Mouse (Mus musculus) midbrain, embryonic 15.5 days (tissue): ENCODE results near the gene Ugt2a1. TPM values are rescaled to one million over a fixed set of nuclear protein-coding genes. Genes with fewer than 3 reads are reported as not detected.
"Not testable (repeated sequence)": the region's sequence is repeated elsewhere in the genome, so short reads cannot be mapped to it uniquely, and the experiment has no call there.

Experiments
- ATAC-seq: fragments of 200-750 bp; cut with Nextera tagmentation; replicated peaks from 2 replicates; pipeline ENCODE4 v1.8.0; 2017; ENCODE audit warnings: moderate TSS enrichment
- H3K27ac ChIP-seq: fragments of 300-500 bp; sonication (generic); 2 replicates; pipeline ENCODE4 v1.5.1; 2015; ENCODE audit warnings: mild to moderate bottlenecking, inconsistent platforms
- H3K27me3 ChIP-seq: fragments of 300-500 bp; sonication (generic); replicated peaks from 2 replicates; pipeline ENCODE4 v1.6.1; 2015; ENCODE audit warnings: inconsistent platforms
- H3K36me3 ChIP-seq: fragments of 300-500 bp; sonication (generic); replicated peaks from 2 replicates; pipeline ENCODE4 v1.6.1; 2015; ENCODE audit warnings: inconsistent platforms
- H3K4me1 ChIP-seq: fragments of 300-500 bp; sonication (generic); 2 replicates; pipeline ENCODE4 v1.6.1; 2015; ENCODE audit warnings: inconsistent platforms
- H3K4me2 ChIP-seq: fragments of 300-500 bp; sonication (generic); 2 replicates; pipeline ENCODE4 v1.6.1; 2015; ENCODE audit warnings: inconsistent platforms, mild to moderate bottlenecking, moderate library complexity
- H3K4me3 ChIP-seq: fragments of 300-500 bp; sonication (generic); 2 replicates; pipeline ENCODE4 v1.5.1; 2015; ENCODE audit warnings: mild to moderate bottlenecking, inconsistent platforms
- H3K9ac ChIP-seq: fragments of 300-500 bp; sonication (generic); 2 replicates; pipeline ENCODE4 v1.6.1; 2015; ENCODE audit warnings: mild to moderate bottlenecking, inconsistent platforms
- H3K9me3 ChIP-seq: fragments of 300-500 bp; sonication (generic); 2 replicates; pipeline ENCODE4 v1.6.1; 2016; ENCODE audit warnings: inconsistent platforms
- WGBS: fragments of 180-500 bp; shearing (Covaris S2); methylation state at CpG from one replicate; pipeline ENCODE4 v1.1.7; 2015; ENCODE audit warnings: mixed read lengths; 5-methylcytosine and 5-hydroxymethylcytosine counted together
- polyA plus RNA-seq: library from polyadenylated mRNA; unstranded; fragments of >200 nt; fragmentation: Nextera tagmentation; extraction: Ambion mirVana; gene quantifications from 2 replicates; pipeline ENCODE4 v1.2.1, GENCODE M21; 2015

The Ugt2a1 gene
- not detected in 2 replicates for polyA plus RNA-seq

DNA sequence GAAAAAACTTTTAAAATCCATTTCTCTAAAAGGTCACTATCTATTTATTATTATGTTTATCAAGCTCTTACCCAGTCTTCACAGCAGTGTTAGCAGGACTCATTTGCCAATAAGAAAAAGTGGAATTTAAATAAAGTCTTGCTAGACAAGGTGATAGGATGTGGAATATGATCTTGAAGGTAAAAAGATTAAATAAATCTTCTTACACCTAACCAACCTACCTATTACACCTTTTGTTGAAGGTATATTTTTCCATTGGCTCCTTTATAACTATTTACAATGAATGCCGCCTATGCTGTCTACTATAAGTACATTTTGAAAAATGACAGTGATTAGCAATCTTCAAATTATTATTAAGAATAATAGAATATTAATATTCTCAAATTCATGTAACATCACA is at the start of gene Ugt2a1:
Gene Ugt2a1 (minus strand): TSS at position 101 of the 400 bp plus-strand sequence.
- no peak within 1 kb of the TSS for H3K27ac ChIP-seq
- ATAC-seq, result no peak

DNA sequence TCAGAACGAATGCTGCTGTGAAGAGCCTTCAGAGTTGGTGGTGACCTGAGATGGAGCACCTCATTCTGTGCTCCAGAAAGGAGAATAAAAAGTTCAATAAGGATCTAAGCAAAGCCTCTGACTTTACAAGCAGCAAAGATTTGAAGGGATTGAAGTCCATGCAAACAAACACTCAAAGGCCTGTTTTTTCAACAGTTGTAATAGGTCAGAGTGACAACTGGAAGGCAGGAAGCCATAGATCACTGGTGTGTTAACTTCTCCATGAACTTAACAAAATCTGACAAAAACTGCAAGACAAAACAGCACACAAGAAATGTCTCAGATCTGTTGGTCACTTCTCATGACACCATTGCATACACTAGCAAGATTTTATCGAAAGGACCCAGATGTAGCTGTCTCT is 47.4 kb upstream of the Ugt2a1 start, which contains the start of gene Sult1b1:
Gene Sult1b1 (minus strand): TSS at position 85 of the 400 bp plus-strand sequence.
- Histone ChIP-seq H3K9me3 (no peaks in the 10 kb centered on the region), H3K36me3 (no peaks in the 10 kb centered on the region), H3K4me2 (no peak within 1 kb of the TSS), H3K27me3 (no peaks in the 10 kb centered on the region), H3K9ac (no peak within 1 kb of the TSS), H3K4me3 (no peak within 1 kb of the TSS), H3K4me1 (no peaks in the 10 kb centered on the region), H3K27ac (no peak within 1 kb of the TSS)
- 86% methylated on average over 2 of the region's 2 CpGs for WGBS
- no peak for ATAC-seq

More for the DNA sequence above, at the start of gene Ugt2a1:
- no peak within 1 kb of the TSS for H3K4me3 ChIP-seq
- no peak within 1 kb of the TSS for H3K4me2 ChIP-seq
- H3K4me1 ChIP-seq, result no peaks in the 10 kb centered on the region
- H3K9ac ChIP-seq, result no peak within 1 kb of the TSS
- WGBS, result 91% methylated on average over 1 of the region's 1 CpGs
- H3K27me3 ChIP-seq, result no peaks in the 10 kb centered on the region
- H3K36me3 ChIP-seq, result no peaks in the 10 kb centered on the region
- no peaks in the 10 kb centered on the region for H3K9me3 ChIP-seq

- Histone ChIP-seq H3K4me3 (no peak overlapping the region), H3K4me1 (no peaks in the 10 kb centered on the region), H3K9me3 (no peaks in the 10 kb centered on the region), H3K27me3 (no peaks in the 10 kb centered on the region), H3K27ac (no peak overlapping the region), H3K4me2 (no peak overlapping the region), H3K9ac (no peak overlapping the region), H3K36me3 (no peaks in the 10 kb centered on the region)
- no peak for ATAC-seq
- WGBS, result 39% methylated on average over 4 of the region's 4 CpGs
Observed at GRCm38 (mm10) chr5:87535994-87536644, 45.4 kb upstream of the Ugt2a1 start.

- H3K27ac ChIP-seq, result no peak overlapping the region
- no peaks in the 10 kb centered on the region for H3K9me3 ChIP-seq
- WGBS, result 81% methylated on average over 2 of the region's 2 CpGs
Observed at GRCm38 (mm10) chr5:87532288-87532687, 41.6 kb upstream of the Ugt2a1 start.

GRCm38 (mm10) chr5:87523561-87523960 is 32.9 kb upstream of the Ugt2a1 start:
- not testable (repeated sequence) for H3K27ac ChIP-seq, H3K4me2 ChIP-seq, H3K36me3 ChIP-seq, H3K9ac ChIP-seq, H3K4me3 ChIP-seq, ATAC-seq, H3K9me3 ChIP-seq, H3K4me1 ChIP-seq, H3K27me3 ChIP-seq
- 89% methylated on average over 2 of the region's 2 CpGs for WGBS

More at GRCm38 (mm10) chr5:87532288-87532687, 41.6 kb upstream of the Ugt2a1 start:
- Histone ChIP-seq H3K4me1 (no peaks in the 10 kb centered on the region), H3K9ac (no peak overlapping the region), H3K36me3 (no peaks in the 10 kb centered on the region), H3K27me3 (no peaks in the 10 kb centered on the region), H3K4me3 (no peak overlapping the region), H3K4me2 (no peak overlapping the region)
- ATAC-seq, result no peak

GRCm38 (mm10) chr5:87505776-87506458 is 15.2 kb upstream of the Ugt2a1 start:
- Histone ChIP-seq H3K9me3 (no peaks in the 10 kb centered on the region), H3K36me3 (no peaks in the 10 kb centered on the region), H3K4me1 (no peaks in the 10 kb centered on the region), H3K4me3 (no peak overlapping the region), H3K27ac (no peak overlapping the region), H3K9ac (no peak overlapping the region), H3K4me2 (no peak overlapping the region), H3K27me3 (no peaks in the 10 kb centered on the region)
- WGBS, result 46% methylated on average over 4 of the region's 4 CpGs
- no peak for ATAC-seq

DNA sequence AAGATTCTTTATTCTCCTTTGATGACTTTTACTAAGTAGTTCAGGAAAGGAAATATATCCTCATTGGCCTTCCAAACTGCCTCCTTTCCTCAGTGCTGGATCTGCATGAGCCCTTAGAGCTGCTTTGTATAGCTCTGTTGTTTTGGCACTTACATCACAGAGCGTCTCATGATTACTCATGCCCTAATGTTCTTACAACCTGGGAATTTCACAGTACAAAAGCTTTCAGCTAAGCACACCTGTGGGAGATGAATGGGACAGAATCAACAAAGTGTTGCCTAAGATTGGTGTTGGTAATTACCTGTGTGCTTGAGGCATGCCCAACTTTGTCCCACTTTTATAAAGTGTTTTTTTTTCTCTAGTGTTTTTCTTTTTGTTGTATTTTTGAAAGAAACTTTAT is 12.0 kb upstream of the Ugt2a1 start:
- Histone ChIP-seq H3K27me3 (no peaks in the 10 kb centered on the region), H3K9me3 (no peaks in the 10 kb centered on the region), H3K9ac (no peak overlapping the region), H3K4me3 (no peak overlapping the region), H3K4me2 (no peak overlapping the region), H3K27ac (no peak overlapping the region), H3K4me1 (no peaks in the 10 kb centered on the region), H3K36me3 (no peaks in the 10 kb centered on the region)
- 58% methylated on average over 1 of the region's 1 CpGs for WGBS
- ATAC-seq, result no peak

DNA sequence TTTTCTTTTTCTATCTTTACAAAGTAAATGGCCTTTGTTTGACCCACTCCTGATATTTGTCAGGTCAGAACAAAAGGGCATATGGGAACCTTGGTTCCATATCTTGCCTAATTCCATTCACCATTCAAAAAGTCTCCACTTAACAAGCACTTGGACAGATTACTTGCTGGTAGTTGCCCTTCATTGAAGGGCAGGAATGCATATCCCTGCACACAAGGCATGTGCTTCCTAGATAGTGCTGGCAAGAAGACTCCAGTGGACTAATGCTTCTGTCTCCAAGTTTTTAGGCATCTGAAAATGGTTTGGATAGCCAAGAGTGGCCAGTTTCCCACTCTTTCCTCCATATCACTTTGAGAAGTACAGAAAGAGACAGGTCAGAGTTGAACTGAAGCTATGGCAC is 8.7 kb upstream of the Ugt2a1 start:
- Histone ChIP-seq H3K4me2 (no peak overlapping the region), H3K27me3 (no peaks in the 10 kb centered on the region), H3K4me3 (no peak overlapping the region), H3K9me3 (no peaks in the 10 kb centered on the region), H3K36me3 (no peaks in the 10 kb centered on the region), H3K4me1 (no peaks in the 10 kb centered on the region), H3K9ac (no peak overlapping the region), H3K27ac (no peak overlapping the region)
- no peak for ATAC-seq

DNA sequence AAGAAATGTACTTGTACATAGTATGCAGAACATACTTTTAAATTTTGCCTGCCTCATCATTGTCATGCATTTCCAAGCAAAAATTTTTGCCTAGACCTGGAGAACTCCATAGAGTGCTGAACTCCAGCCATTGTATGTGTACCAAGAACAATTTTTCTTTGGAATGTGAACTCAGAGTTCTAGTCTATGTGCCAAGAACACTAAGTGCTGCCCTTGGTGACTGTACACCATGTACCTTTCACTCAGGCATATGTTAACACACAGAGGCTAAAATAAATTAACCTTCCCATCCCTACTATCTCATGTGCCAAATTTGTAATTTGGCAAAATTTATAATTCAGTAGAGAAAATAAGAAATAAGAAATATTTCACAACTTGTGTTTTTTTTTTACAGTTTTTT is 8.3 kb upstream of the Ugt2a1 start:
- no peak for ATAC-seq
- Histone ChIP-seq H3K27ac (no peak overlapping the region), H3K27me3 (no peaks in the 10 kb centered on the region)

GRCm38 (mm10) chr5:87486706-87487105 is 4.0 kb downstream of the Ugt2a1 start, which contains the start of gene Gm43638:
Gm43638 (minus strand) TSS chr5:87486806.
- not testable (repeated sequence) for H3K4me1 ChIP-seq, H3K4me2 ChIP-seq, H3K27ac ChIP-seq, ATAC-seq, H3K9me3 ChIP-seq, H3K4me3 ChIP-seq, H3K36me3 ChIP-seq, H3K27me3 ChIP-seq, H3K9ac ChIP-seq
- 96% methylated on average over 1 of the region's 1 CpGs for WGBS

More for the DNA sequence above, 8.3 kb upstream of the Ugt2a1 start:
- Histone ChIP-seq H3K9me3 (no peaks in the 10 kb centered on the region), H3K4me3 (no peak overlapping the region), H3K9ac (no peak overlapping the region), H3K4me1 (no peaks in the 10 kb centered on the region), H3K36me3 (no peaks in the 10 kb centered on the region), H3K4me2 (no peak overlapping the region)

DNA sequence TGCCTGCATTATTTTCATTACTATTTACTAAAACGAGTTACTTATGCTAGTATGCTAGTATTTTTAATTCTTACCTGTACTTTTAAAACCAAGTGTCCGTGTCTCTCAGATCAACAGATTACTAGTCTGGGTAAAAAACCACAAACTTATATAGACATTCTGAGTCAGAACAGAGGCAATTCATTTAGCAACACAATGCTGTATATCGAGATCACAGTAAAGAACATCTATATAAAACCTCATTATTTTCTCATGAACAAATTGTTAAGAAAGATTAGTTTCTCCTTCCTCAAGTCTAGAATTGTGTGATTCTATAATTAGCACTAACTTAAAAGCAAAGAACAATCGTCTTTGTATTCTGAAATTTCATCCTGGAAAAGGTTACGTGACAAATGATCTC is 8.5 kb downstream of the Ugt2a1 start, which contains the start of gene Ugt2a2:
Gene Ugt2a2 (minus strand): TSS at position 101 of the 400 bp plus-strand sequence.
- no peak within 1 kb of the TSS for H3K9ac ChIP-seq
- WGBS, result 85% methylated on average over 5 of the region's 5 CpGs
- H3K36me3 ChIP-seq, result no peaks in the 10 kb centered on the region
- no peaks in the 10 kb centered on the region for H3K27me3 ChIP-seq
- no peak within 1 kb of the TSS for H3K27ac ChIP-seq
- no peak within 1 kb of the TSS for H3K4me3 ChIP-seq
- no peaks in the 10 kb centered on the region for H3K4me1 ChIP-seq
- no peak within 1 kb of the TSS for H3K4me2 ChIP-seq
- no peak for ATAC-seq
- no peaks in the 10 kb centered on the region for H3K9me3 ChIP-seq

DNA sequence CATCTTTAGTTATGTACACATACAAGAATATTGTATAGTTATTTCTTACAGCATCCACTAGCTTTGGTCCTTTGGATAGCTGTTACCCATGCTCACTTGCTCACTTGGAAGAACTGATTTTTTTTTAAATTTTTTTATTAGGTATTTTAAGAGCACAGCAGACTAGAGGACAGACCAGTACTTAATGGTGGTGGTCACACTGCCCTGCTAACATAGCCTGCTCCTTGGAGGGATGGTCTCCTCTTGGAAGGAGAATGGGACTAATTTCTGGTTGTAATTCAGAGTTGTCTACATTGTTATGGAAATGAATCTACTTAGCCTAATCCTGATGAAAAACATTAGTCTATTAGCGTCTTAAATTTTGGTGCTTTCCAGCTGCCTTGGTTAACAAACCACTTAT is 31.9 kb downstream of the Ugt2a1 start:
- no peaks in the 10 kb centered on the region for H3K9me3 ChIP-seq
- no peaks in the 10 kb centered on the region for H3K36me3 ChIP-seq
- no peak for ATAC-seq
- H3K4me2 ChIP-seq, result no peak overlapping the region
- H3K4me1 ChIP-seq, result no peaks in the 10 kb centered on the region
- H3K27me3 ChIP-seq, result no peaks in the 10 kb centered on the region
- H3K9ac ChIP-seq, result no peak overlapping the region
- H3K27ac ChIP-seq, result no peak overlapping the region
- no peak overlapping the region for H3K4me3 ChIP-seq
- WGBS, result 14% methylated on average over 1 of the region's 1 CpGs

- H3K9me3 ChIP-seq, result no peaks in the 10 kb centered on the region
- H3K36me3 ChIP-seq, result no peaks in the 10 kb centered on the region
- no peak overlapping the region for H3K27ac ChIP-seq
- ATAC-seq, result no peak
- no peak overlapping the region for H3K4me3 ChIP-seq
- no peaks in the 10 kb centered on the region for H3K4me1 ChIP-seq
- H3K9ac ChIP-seq, result no peak overlapping the region
- H3K4me2 ChIP-seq, result no peak overlapping the region
- H3K27me3 ChIP-seq, result no peaks in the 10 kb centered on the region
Observed at GRCm38 (mm10) chr5:87457701-87458100, 33.0 kb downstream of the Ugt2a1 start.
